Mouse (Mus musculus): Measurements from ENCODE around the gene Runx2.

- TF ChIP-seq POLR2A (IDR thresholded peaks at IDR 0.05; ENCODE audit: low read depth, low read length), result no peak
- TF ChIP-seq CTCF (conservative IDR thresholded peaks at IDR 0.05; ENCODE audit: insufficient read depth, insufficient read length, low read depth, low read length), result no peak
Measured at GRCm38 (mm10) chr17:44487514-44488244, 326.9 kb downstream of the Runx2 start.
